Mouse (Mus musculus) megakaryocyte, embryonic 14.5 days (primary cell): ENCODE data around the gene Neurod2. TPM values are rescaled to one million over a fixed set of nuclear protein-coding genes. Genes with fewer than 3 reads are reported as not detected.

ENCODE experiments used
- H3K27me3 ChIP-seq: replicated peaks from 2 replicates; pipeline ENCODE3; 2012; ENCODE audit warnings: inconsistent platforms
- H3K36me3 ChIP-seq: replicated peaks from 2 replicates; pipeline ENCODE3; 2012; ENCODE audit warnings: low read length, inconsistent platforms, mixed read lengths
- H3K4me1 ChIP-seq: 2 replicates; pipeline ENCODE4 v1.6.1; 2012; ENCODE audit warnings: inconsistent platforms
- H3K4me3 ChIP-seq: replicated peaks from 2 replicates; pipeline ENCODE3; 2012; ENCODE audit warnings: moderate library complexity, mild to moderate bottlenecking, inconsistent platforms
- H3K9me3 ChIP-seq: 2 replicates; pipeline ENCODE4 v1.6.1; 2012; ENCODE audit warnings: inconsistent platforms
- FLI1 ChIP-seq: IDR thresholded peaks from 2 replicates; pipeline ENCODE4 v1.6.1; 2012; ENCODE audit warnings: low read length, inconsistent platforms, mixed read lengths
- GATA1 ChIP-seq: IDR thresholded peaks from 3 replicates; pipeline ENCODE4 v1.6.1; 2012; ENCODE audit warnings: mixed read lengths, low read length, inconsistent platforms, borderline replicate concordance
- polyA plus RNA-seq: library from polyadenylated mRNA; stranded (reverse); fragments of >175 nt; gene quantifications from 2 replicates; pipeline ENCODE4 v1.2.3, GENCODE M21; 2012; ENCODE audit warnings: low replicate concordance; ENCODE audit not compliant: insufficient read depth

Gene Neurod2
- polyA plus RNA-seq, 1 experiment, result not detected

DNA sequence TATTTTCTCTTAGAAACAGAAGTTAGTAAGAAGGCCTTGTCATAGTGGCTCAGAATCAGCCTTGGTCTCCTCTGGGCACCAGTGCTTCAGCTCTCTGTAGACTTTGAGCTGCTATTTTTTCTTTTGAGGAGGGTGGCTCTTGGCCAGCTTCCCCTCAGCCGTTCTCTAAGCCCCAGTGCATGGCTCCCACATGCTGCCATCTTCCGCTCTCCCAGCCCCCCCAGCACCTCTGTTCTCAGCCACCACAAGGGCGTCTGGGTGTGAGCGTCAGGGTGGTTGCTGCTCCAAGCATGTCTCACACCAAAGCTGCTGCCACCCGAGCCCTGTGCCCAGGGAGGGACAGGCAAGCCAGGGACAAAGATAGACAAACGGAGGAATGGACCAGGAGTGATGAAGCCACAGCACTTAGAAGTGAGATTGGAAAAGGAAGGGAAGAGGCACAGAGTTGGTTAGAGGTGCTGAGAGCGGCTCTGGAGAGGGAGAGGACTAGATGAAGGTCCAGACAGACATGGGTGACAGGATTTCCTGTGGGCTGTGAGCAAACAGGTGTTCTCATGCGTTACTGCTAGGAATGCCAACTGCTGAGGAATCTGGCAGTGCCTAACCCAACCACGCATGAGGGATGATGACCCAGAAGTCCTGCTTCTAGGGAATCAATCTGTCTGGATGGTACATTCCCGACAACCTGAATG, 37.9 kb upstream of the Neurod2 start:
- no peak overlapping the region for H3K4me3 ChIP-seq
- H3K27me3 ChIP-seq, result no peaks in the 10 kb centered on the region
- no peaks in the 10 kb centered on the region for H3K9me3 ChIP-seq
- H3K36me3 ChIP-seq, result peaks cover 47% of the 10 kb centered on the region
- no peak for TF ChIP-seq FLI1
- TF ChIP-seq GATA1, result no peak
- peaks cover 47% of the 10 kb centered on the region for H3K4me1 ChIP-seq

GRCm38 (mm10) chr11:98366290-98366689, 36.8 kb upstream of the Neurod2 start:
- peaks cover 48% of the 10 kb centered on the region for H3K36me3 ChIP-seq

DNA sequence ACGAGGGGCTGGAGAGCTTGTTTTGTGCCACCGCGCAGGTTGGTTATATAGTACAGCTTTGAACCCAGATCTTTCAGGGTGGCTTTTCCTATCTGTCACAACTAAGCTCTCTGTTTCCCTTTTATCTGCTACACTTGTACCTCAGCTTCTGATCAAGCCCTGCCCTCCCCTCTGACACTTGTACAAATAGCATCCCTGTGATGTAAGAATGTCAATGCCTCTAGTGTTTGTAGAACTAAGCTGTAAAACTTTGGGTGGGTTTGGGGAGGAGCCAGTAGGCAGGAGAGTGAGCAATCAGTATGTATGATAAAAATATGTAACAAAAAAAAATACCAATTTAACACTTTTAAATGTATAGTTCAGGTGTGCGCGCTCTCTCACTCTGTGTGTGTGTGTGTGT, 35.0 kb upstream of the Neurod2 start:
- H3K4me3 ChIP-seq, result no peak overlapping the region
- TF ChIP-seq GATA1 (no peak), FLI1 (no peak)
- peaks cover 48% of the 10 kb centered on the region for H3K36me3 ChIP-seq
- H3K27me3 ChIP-seq, result no peaks in the 10 kb centered on the region
- peaks cover 65% of the 10 kb centered on the region for H3K4me1 ChIP-seq
- no peaks in the 10 kb centered on the region for H3K9me3 ChIP-seq

More at GRCm38 (mm10) chr11:98366290-98366689, 36.8 kb upstream of the Neurod2 start:
- Histone ChIP-seq H3K27me3 (no peaks in the 10 kb centered on the region), H3K4me3 (peak overlapping the region; percentile 5), H3K9me3 (no peaks in the 10 kb centered on the region), H3K4me1 (peaks cover 53% of the 10 kb centered on the region)
- TF ChIP-seq GATA1 (no peak), FLI1 (no peak)

DNA sequence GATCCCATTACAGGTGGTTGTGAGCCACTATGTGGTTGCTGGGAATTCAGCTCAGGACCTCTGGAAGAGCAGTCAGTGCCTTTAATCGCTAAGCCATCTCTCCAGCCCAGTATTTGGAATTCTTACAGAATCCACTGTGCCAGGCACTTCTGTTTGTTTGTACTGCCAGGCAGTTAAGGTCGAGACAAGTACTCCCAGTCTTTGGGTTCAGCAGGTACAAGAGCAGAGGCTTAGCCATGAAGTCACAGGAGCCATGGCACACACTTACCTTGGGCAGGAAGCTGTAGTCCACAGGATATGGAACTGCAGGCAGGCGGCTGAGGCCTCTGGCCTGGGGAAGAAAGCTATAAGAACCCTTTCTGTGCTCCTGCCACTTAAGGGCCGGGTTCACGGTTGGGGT, 34.4 kb upstream of the Neurod2 start:
- H3K4me1 ChIP-seq, result peaks cover 71% of the 10 kb centered on the region
- H3K27me3 ChIP-seq, result no peaks in the 10 kb centered on the region
- no peaks in the 10 kb centered on the region for H3K9me3 ChIP-seq
- no peak for TF ChIP-seq FLI1
- no peak for TF ChIP-seq GATA1
- no peak overlapping the region for H3K4me3 ChIP-seq
- peaks cover 50% of the 10 kb centered on the region for H3K36me3 ChIP-seq

GRCm38 (mm10) chr11:98360866-98361521, 31.5 kb upstream of the Neurod2 start:
- no peak for TF ChIP-seq FLI1
- no peak for TF ChIP-seq GATA1
- H3K36me3 ChIP-seq, result peaks cover 38% of the 10 kb centered on the region
- peak overlapping the region; percentile 79 for H3K4me3 ChIP-seq
- H3K9me3 ChIP-seq, result no peaks in the 10 kb centered on the region
- peaks cover 75% of the 10 kb centered on the region for H3K4me1 ChIP-seq
- H3K27me3 ChIP-seq, result no peaks in the 10 kb centered on the region

DNA sequence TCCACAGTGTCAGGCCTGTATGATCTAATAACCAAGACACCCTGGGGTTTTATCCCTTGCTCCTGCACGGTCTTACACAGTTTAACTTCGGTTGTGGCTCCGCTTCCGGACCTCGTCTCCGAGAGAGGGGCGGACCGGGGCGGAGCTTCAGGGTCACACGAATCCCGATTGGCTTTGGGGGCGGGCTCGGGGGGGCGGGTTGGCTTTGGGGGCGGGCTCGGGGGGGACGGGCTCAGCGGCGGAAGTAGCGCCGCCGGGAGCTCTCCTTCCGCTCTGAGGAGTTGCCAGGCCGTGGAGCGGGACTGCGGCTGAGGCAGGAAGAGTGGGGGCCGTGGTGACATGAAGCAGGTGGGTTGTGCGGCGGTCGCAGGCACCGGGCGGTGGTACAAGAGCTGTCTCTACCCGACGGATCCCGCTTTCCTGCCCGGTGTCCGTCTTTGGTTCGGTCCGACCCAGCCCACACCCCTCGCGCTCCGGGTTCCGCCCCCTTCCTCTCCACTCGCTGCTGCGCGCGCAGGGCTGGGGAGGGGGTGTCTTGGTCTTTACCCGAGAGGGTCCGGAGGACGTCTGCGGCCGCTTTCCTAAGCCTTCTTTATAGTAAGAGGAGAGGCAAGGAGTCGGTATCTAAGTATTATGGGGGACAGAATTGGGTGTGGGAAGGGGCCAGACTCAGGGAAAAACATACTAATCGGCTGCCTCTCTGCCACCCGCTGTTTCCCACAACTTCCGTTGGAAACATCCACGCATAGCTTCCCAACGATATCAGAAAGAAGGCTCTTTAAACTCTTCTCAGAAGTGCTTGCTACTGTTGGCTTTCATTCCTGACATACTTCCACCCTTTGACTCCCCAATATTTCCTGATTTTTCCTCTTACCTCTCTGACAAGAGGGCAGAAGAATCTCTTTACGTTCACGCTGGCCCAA, 29.0 kb upstream of the Neurod2 start, which contains the start of gene Stard3:
Gene Stard3, plus strand, starts transcription at position 208 of the 923 bp plus-strand sequence.
- Histone ChIP-seq H3K36me3 (peaks cover 28% of the 10 kb centered on the region), H3K27me3 (peaks cover 22% of the 10 kb centered on the region), H3K4me3 (peak within 1 kb of the TSS; percentile 100), H3K9me3 (no peaks in the 10 kb centered on the region), H3K4me1 (peaks cover 87% of the 10 kb centered on the region)
- TF ChIP-seq FLI1 (no peak), GATA1 (no peak)

DNA sequence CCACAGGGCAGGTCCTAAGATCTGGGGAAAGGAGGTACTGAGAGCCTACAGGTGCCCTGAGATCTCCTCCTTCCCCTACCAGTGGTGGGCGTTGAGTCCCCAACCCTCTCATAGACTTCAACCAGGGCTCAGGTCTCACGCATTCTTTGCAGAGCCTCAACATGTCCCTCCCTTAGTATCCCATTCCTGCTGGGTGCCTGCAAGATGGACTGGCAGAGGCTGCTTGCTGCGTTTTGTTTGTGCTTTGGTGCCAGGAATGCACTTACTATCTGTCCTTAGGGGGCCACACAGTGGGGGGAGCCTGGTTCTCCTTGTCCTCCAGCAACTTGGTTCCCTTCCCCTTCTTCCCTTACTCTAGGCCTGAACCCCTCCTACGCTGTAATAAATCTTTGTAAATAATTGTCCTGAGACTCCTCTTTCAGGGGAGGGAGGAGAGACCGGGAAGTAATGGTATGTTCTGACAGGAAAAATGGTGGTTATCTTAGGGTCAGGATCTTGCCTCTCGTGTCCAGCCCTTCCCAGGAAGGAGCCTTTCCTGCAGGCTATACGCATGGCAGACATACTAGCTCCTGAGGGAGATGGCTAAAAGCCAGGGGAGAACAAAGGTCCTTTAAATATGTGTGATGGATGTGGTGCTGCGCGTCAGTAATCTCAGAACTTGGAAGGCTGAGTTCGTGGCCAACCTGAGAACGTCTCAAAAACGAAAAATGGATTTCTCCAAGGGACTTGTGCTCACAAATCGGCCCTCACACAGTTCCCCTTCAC, 28.1 kb upstream of the Neurod2 start:
- Histone ChIP-seq H3K27me3 (peaks cover 29% of the 10 kb centered on the region), H3K4me1 (peaks cover 86% of the 10 kb centered on the region), H3K36me3 (peaks cover 25% of the 10 kb centered on the region), H3K9me3 (no peaks in the 10 kb centered on the region), H3K4me3 (peak overlapping the region; percentile 100)
- TF ChIP-seq GATA1, result no peak
- no peak for TF ChIP-seq FLI1

- no peak for TF ChIP-seq FLI1
- no peak for TF ChIP-seq GATA1
- Histone ChIP-seq H3K27me3 (peaks cover 37% of the 10 kb centered on the region), H3K4me3 (peak overlapping the region; percentile 100), H3K36me3 (peaks cover 17% of the 10 kb centered on the region), H3K9me3 (no peaks in the 10 kb centered on the region), H3K4me1 (peaks cover 82% of the 10 kb centered on the region)
These were observed 27.4 kb upstream of the Neurod2 start for GRCm38 (mm10) chr11:98356625-98357394.

GRCm38 (mm10) chr11:98355732-98356299, 26.4 kb upstream of the Neurod2 start:
- Histone ChIP-seq H3K36me3 (peaks cover 13% of the 10 kb centered on the region), H3K4me1 (peaks cover 72% of the 10 kb centered on the region), H3K4me3 (peak overlapping the region; percentile 62), H3K9me3 (no peaks in the 10 kb centered on the region), H3K27me3 (peaks cover 47% of the 10 kb centered on the region)
- TF ChIP-seq GATA1 (peak; percentile 91; the same call in 2 of the 3 replicates), FLI1 (no peak)
